Mouse (Mus musculus): ENCODE measurements around the gene Slk. TPM values are rescaled to one million over a fixed set of nuclear protein-coding genes. Genes with fewer than 3 reads are reported as not detected.

Gene Slk
- polyA plus RNA-seq, 1 experiment from 2014 or later, result 42.0 TPM

GRCm38 (mm10) chr19:47613442-47613841 is 34.0 kb downstream of the Slk start:
- Histone ChIP-seq H3K4me3 (ENCODE audit: inconsistent target) (no peak overlapping the region), H3K36me3 (ENCODE audit: inconsistent target) (peaks cover 66% of the 10 kb centered on the region), H3K79me2 (ENCODE audit: inconsistent target) (peaks cover 54% of the 10 kb centered on the region), H3K27ac (no peak overlapping the region)
- WGBS (ENCODE audit: missing documents), result 52% methylated on average over 6 of the region's 7 CpGs

GRCm38 (mm10) chr19:47621478-47621877 is 42.0 kb downstream of the Slk start:
- WGBS (ENCODE audit: missing documents), result 40% methylated on average over 8 of the region's 8 CpGs
- Histone ChIP-seq H3K36me3 (ENCODE audit: inconsistent target) (peaks cover 61% of the 10 kb centered on the region), H3K79me2 (ENCODE audit: inconsistent target) (peaks cover 3% of the 10 kb centered on the region; the same call in 1 of the 2 replicates), H3K4me3 (ENCODE audit: inconsistent target) (no peak overlapping the region), H3K27ac (no peak overlapping the region)

- WGBS (ENCODE audit: missing documents), result 96% methylated on average over 10 of the region's 10 CpGs
- Histone ChIP-seq H3K4me3 (ENCODE audit: inconsistent target) (no peak overlapping the region), H3K36me3 (ENCODE audit: inconsistent target) (peaks cover 51% of the 10 kb centered on the region), H3K79me2 (ENCODE audit: inconsistent target) (peaks cover 37% of the 10 kb centered on the region; the same call in 1 of the 2 replicates), H3K27ac (no peak overlapping the region)
These were observed 45.6 kb downstream of the Slk start for GRCm38 (mm10) chr19:47624940-47625711.

- Histone ChIP-seq H3K4me3 (ENCODE audit: inconsistent target) (no peak overlapping the region), H3K36me3 (ENCODE audit: inconsistent target) (peaks cover 56% of the 10 kb centered on the region), H3K79me2 (ENCODE audit: inconsistent target) (peaks cover 60% of the 10 kb centered on the region; the same call in 1 of the 2 replicates), H3K27ac (no peak overlapping the region)
- 93% methylated on average over 10 of the region's 10 CpGs for WGBS (ENCODE audit: missing documents)
These were observed 48.0 kb downstream of the Slk start for GRCm38 (mm10) chr19:47627450-47627849.

GRCm38 (mm10) chr19:47629068-47629467 is 49.6 kb downstream of the Slk start:
- no peak overlapping the region for H3K27ac ChIP-seq
- H3K4me3 ChIP-seq (ENCODE audit: inconsistent target), result no peak overlapping the region
- H3K36me3 ChIP-seq (ENCODE audit: inconsistent target), result peaks cover 44% of the 10 kb centered on the region
- peaks cover 69% of the 10 kb centered on the region; the same call in 1 of the 2 replicates for H3K79me2 ChIP-seq (ENCODE audit: inconsistent target)
- 96% methylated on average over 5 of the region's 5 CpGs for WGBS (ENCODE audit: missing documents)

GRCm38 (mm10) chr19:47630381-47630780 is 50.9 kb downstream of the Slk start:
- H3K36me3 ChIP-seq (ENCODE audit: inconsistent target), result peaks cover 30% of the 10 kb centered on the region
- 94% methylated on average over 5 of the region's 5 CpGs for WGBS (ENCODE audit: missing documents)

GRCm38 (mm10) chr19:47631799-47632198 is 52.3 kb downstream of the Slk start:
- 84% methylated on average over 5 of the region's 5 CpGs for WGBS (ENCODE audit: missing documents)
- Histone ChIP-seq H3K4me3 (ENCODE audit: inconsistent target) (no peak overlapping the region), H3K79me2 (ENCODE audit: inconsistent target) (peaks cover 63% of the 10 kb centered on the region; the same call in 1 of the 2 replicates), H3K27ac (no peak overlapping the region), H3K36me3 (ENCODE audit: inconsistent target) (peaks cover 20% of the 10 kb centered on the region; the same call in 1 of the 2 replicates)

More at GRCm38 (mm10) chr19:47630381-47630780, 50.9 kb downstream of the Slk start:
- Histone ChIP-seq H3K79me2 (ENCODE audit: inconsistent target) (peaks cover 69% of the 10 kb centered on the region; the same call in 1 of the 2 replicates), H3K4me3 (ENCODE audit: inconsistent target) (no peak overlapping the region), H3K27ac (no peak overlapping the region)

- peaks cover 44% of the 10 kb centered on the region for H3K36me3 ChIP-seq (ENCODE audit: inconsistent target)
- no peak overlapping the region for H3K4me3 ChIP-seq (ENCODE audit: inconsistent target)
- no peak overlapping the region for H3K27ac ChIP-seq
- WGBS (ENCODE audit: missing documents), result 98% methylated on average over 4 of the region's 4 CpGs
- H3K79me2 ChIP-seq (ENCODE audit: inconsistent target), result peaks cover 29% of the 10 kb centered on the region; the same call in 1 of the 2 replicates
These were observed 55.9 kb downstream of the Slk start for GRCm38 (mm10) chr19:47635380-47635779.

- Histone ChIP-seq H3K27ac (no peak overlapping the region), H3K79me2 (ENCODE audit: inconsistent target) (no peaks in the 10 kb centered on the region), H3K4me3 (ENCODE audit: inconsistent target) (no peak overlapping the region), H3K36me3 (ENCODE audit: inconsistent target) (peaks cover 64% of the 10 kb centered on the region)
- 82% methylated on average over 2 of the region's 2 CpGs for WGBS (ENCODE audit: missing documents)
These were observed 64.4 kb downstream of the Slk start for GRCm38 (mm10) chr19:47643910-47644309.

GRCm38 (mm10) chr19:47645583-47645982 is 66.1 kb downstream of the Slk start:
- Histone ChIP-seq H3K4me3 (ENCODE audit: inconsistent target) (no peak overlapping the region), H3K36me3 (ENCODE audit: inconsistent target) (peaks cover 47% of the 10 kb centered on the region), H3K79me2 (ENCODE audit: inconsistent target) (no peaks in the 10 kb centered on the region), H3K27ac (no peak overlapping the region)
- 93% methylated on average over 6 of the region's 6 CpGs for WGBS (ENCODE audit: missing documents)

GRCm38 (mm10) chr19:47646508-47647120 is 67.1 kb downstream of the Slk start:
- 90% methylated on average over 6 of the region's 6 CpGs for WGBS (ENCODE audit: missing documents)
- H3K27ac ChIP-seq, result no peak overlapping the region
- H3K79me2 ChIP-seq (ENCODE audit: inconsistent target), result no peaks in the 10 kb centered on the region
- no peak overlapping the region for H3K4me3 ChIP-seq (ENCODE audit: inconsistent target)
- peaks cover 37% of the 10 kb centered on the region for H3K36me3 ChIP-seq (ENCODE audit: inconsistent target)

- WGBS (ENCODE audit: missing documents), result 85% methylated on average over 4 of the region's 6 CpGs
- no peak overlapping the region for H3K27ac ChIP-seq
- H3K4me3 ChIP-seq (ENCODE audit: inconsistent target), result no peak overlapping the region
- H3K36me3 ChIP-seq (ENCODE audit: inconsistent target), result peaks cover 20% of the 10 kb centered on the region
- H3K79me2 ChIP-seq (ENCODE audit: inconsistent target), result no peaks in the 10 kb centered on the region
These were observed 69.6 kb downstream of the Slk start for GRCm38 (mm10) chr19:47649071-47649470.

- 67% methylated on average over 16 of the region's 16 CpGs for WGBS (ENCODE audit: missing documents)
- H3K27ac ChIP-seq, result no peak overlapping the region
- H3K36me3 ChIP-seq (ENCODE audit: inconsistent target), result peaks cover 12% of the 10 kb centered on the region
- H3K79me2 ChIP-seq (ENCODE audit: inconsistent target), result no peaks in the 10 kb centered on the region
- H3K4me3 ChIP-seq (ENCODE audit: inconsistent target), result no peak overlapping the region
These were observed 71.1 kb downstream of the Slk start for GRCm38 (mm10) chr19:47650366-47651159.

- 84% methylated on average over 5 of the region's 5 CpGs for WGBS (ENCODE audit: missing documents)
These were observed 71.6 kb downstream of the Slk start for GRCm38 (mm10) chr19:47651160-47651480.

More at GRCm38 (mm10) chr19:47651160-47651480, 71.6 kb downstream of the Slk start:
- H3K27ac ChIP-seq, result no peak overlapping the region
- no peaks in the 10 kb centered on the region for H3K79me2 ChIP-seq (ENCODE audit: inconsistent target)
- peaks cover 11% of the 10 kb centered on the region for H3K36me3 ChIP-seq (ENCODE audit: inconsistent target)
- no peak overlapping the region for H3K4me3 ChIP-seq (ENCODE audit: inconsistent target)

Measured in macrophage (primary cell).